Mouse (Mus musculus) erythroblast, embryonic 14.5 days (primary cell): Measurements from ENCODE around the gene Prepl. TPM values are rescaled to one million over a fixed set of nuclear protein-coding genes. Genes with fewer than 3 reads are reported as not detected.

Experiments used
- H3K27me3 ChIP-seq: 2 replicates; pipeline ENCODE4 v1.6.1; 2012; ENCODE audit warnings: inconsistent platforms; ENCODE audit not compliant: control insufficient read depth
- H3K36me3 ChIP-seq: 2 replicates; pipeline ENCODE4 v1.6.1; 2012; ENCODE audit warnings: mild to moderate bottlenecking, inconsistent platforms; ENCODE audit not compliant: control insufficient read depth
- H3K4me1 ChIP-seq: 2 replicates; pipeline ENCODE4 v1.6.1; 2012; ENCODE audit warnings: inconsistent platforms; ENCODE audit not compliant: control insufficient read depth
- H3K4me3 ChIP-seq: replicated peaks from 2 replicates; pipeline ENCODE3; 2012; ENCODE audit warnings: moderate library complexity, mild to moderate bottlenecking, inconsistent platforms
- H3K9me3 ChIP-seq: 2 replicates; pipeline ENCODE4 v1.6.1; 2012; ENCODE audit warnings: low read length, inconsistent platforms, mixed read lengths; ENCODE audit not compliant: control insufficient read depth
- GATA1 ChIP-seq: IDR thresholded peaks from 2 replicates; pipeline ENCODE4 v1.6.1; 2012; ENCODE audit warnings: low read length, inconsistent platforms, mixed read lengths
- TAL1 ChIP-seq: IDR thresholded peaks from 3 replicates; pipeline ENCODE4 v1.6.1; 2012; ENCODE audit warnings: low read length, inconsistent platforms, mixed read lengths
- polyA plus RNA-seq: library from polyadenylated mRNA; stranded (reverse); fragments of >175 nt; gene quantifications from 2 replicates; pipeline ENCODE4 v1.2.3, GENCODE M21; 2012

The Prepl gene
- polyA plus RNA-seq, 1 experiment: 0.04 TPM

DNA sequence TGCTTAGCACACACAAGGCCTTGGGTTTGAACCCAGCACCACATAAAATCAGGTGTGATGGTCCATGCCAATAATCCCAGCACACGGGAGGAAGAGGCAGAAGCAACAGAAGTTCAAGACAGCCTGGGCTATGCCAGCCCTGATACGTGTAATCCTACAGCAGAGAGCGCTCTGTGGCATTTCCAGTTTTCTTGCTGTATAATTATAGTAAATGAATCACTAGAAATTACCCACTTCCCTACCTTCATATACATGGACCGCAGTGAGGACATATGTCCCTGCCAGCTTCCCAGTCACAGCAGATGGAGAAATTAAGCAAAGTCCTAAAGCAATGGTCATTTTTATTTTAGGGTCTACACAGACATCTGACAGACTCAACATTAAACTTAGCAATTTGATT lies 16.0 kb downstream of the Prepl start:
- peaks cover 46% of the 10 kb centered on the region for H3K36me3 ChIP-seq
- H3K4me3 ChIP-seq: no peak overlapping the region
- TF ChIP-seq GATA1 (no peak), TAL1 (no peak)
- no peaks in the 10 kb centered on the region for H3K4me1 ChIP-seq
- no peaks in the 10 kb centered on the region for H3K9me3 ChIP-seq
- H3K27me3 ChIP-seq: no peaks in the 10 kb centered on the region

DNA sequence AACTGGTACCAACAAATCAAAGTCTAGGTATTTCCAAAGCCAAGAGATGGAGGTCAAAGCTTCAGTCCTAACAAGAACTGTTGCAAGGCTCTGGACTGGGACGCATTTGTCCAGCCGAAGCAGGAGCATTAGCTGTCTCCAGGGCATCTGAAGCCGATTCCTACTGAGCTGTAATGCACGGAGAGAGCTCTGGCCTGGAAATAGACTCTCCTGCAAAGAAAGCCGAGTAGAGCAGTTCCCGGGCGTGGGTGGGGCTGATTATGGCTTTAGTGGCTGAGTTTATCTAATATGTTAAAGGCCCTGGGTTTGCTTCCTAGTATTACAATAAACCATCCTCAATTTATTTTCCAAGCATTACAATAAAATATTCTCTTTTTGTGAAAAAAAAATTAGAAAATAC lies 16.8 kb downstream of the Prepl start:
- no peak for TF ChIP-seq GATA1
- no peak for TF ChIP-seq TAL1
- peaks cover 46% of the 10 kb centered on the region for H3K36me3 ChIP-seq
- H3K4me3 ChIP-seq: no peak overlapping the region

DNA sequence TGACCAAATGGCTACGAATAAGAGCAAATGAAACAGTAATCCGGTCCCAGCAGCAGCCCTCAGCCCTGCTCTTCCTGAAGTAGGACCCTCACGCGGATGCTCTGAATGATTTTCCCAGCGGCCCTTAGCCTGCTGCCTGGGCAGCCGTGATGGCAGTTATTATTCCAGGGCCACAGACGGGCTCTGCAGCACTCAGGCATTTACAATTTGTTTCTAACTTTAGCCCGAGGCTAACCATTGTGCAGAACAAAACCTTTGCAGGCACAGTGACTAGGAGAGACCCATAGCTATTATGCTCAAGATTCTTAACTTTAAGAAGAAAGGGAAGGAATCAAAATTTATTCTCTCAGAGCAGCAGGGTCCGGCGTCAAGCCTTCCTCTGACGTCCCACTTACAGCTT lies 17.7 kb downstream of the Prepl start:
- H3K9me3 ChIP-seq: no peaks in the 10 kb centered on the region
- no peaks in the 10 kb centered on the region for H3K27me3 ChIP-seq
- no peaks in the 10 kb centered on the region for H3K4me1 ChIP-seq
- TF ChIP-seq GATA1: no peak
- no peak for TF ChIP-seq TAL1
- H3K4me3 ChIP-seq: no peak overlapping the region
- peaks cover 45% of the 10 kb centered on the region for H3K36me3 ChIP-seq

More for the DNA sequence above, 16.8 kb downstream of the Prepl start:
- no peaks in the 10 kb centered on the region for H3K27me3 ChIP-seq
- H3K9me3 ChIP-seq: no peaks in the 10 kb centered on the region
- no peaks in the 10 kb centered on the region for H3K4me1 ChIP-seq

DNA sequence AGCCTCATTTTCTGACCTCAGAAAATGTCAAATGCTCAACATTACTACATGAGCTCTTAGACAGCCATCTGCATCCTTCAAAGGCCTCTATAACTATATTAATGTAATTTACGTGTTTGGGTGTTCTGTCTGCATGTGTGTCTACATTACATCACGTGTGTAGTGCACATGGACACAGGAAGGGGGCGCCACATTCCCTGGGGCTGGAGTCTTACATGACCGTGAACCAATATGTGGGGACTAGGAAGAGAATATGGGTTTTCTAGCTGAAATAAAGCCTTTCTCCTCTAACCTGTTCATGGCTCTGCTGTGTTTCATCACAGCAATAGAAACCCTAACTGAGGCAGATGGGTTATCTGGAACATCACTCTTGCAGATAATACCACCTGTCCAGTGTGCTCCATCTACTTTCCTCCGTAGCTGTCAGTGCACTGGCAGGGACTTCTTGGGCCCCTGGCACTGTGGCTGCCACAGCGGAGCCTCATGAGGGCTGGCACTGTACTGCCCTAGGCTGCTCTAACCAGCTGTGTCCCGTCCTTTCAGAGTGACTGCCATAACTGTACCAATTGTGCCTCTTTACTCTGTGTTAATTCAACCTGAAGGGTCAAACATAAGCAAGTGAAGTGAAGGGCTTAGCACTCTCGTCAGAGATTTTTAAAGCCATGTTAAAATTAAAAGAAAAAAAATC lies 18.8 kb downstream of the Prepl start:
- Histone ChIP-seq H3K27me3 (no peaks in the 10 kb centered on the region), H3K4me1 (no peaks in the 10 kb centered on the region), H3K4me3 (no peak overlapping the region), H3K9me3 (no peaks in the 10 kb centered on the region), H3K36me3 (peaks cover 45% of the 10 kb centered on the region)
- TF ChIP-seq GATA1 (no peak), TAL1 (no peak)

DNA sequence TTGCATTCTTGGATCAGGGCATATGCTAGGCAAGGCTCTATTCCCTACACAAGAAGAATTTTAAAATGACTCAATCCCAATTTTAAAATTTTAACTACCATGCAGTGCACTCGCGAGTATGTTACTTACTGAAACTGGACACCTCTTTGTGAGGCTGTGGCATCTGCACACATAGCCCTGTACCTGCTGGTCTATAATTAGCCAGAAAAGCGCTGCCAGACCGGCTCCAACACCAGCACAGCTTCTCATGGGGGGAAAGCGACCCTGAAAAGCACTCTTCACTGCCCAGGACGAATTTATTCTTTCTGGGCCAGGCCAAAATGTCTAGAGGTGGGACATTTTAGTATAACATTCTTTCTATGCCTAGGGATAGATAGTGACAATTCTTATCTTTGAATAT lies 19.4 kb downstream of the Prepl start:
- Histone ChIP-seq H3K4me3 (no peak overlapping the region), H3K4me1 (no peaks in the 10 kb centered on the region), H3K27me3 (no peaks in the 10 kb centered on the region), H3K36me3 (peaks cover 45% of the 10 kb centered on the region), H3K9me3 (no peaks in the 10 kb centered on the region)
- TF ChIP-seq GATA1 (no peak), TAL1 (no peak)

DNA sequence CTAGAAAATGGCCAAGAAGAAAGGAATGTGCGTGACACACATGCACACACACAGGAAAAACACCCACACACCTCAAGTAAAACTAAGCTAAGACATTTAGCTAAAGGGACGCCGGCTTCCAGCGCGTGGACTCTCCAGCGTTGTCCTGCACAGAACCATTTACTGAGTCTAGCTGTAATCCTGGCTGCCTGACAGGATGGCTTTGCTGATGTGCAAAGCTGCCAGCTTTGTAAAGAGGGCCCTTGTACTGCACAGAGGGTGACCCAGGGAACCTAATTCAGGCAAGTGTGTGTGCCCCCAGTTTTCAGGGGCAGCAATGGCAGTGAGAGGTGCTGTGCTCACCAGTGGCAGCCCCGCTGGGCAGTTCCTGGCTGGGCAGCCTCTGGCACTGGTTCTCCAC lies 22.7 kb downstream of the Prepl start:
- H3K36me3 ChIP-seq: peaks cover 62% of the 10 kb centered on the region
- TF ChIP-seq GATA1: no peak
- H3K27me3 ChIP-seq: no peaks in the 10 kb centered on the region
- peaks cover 8% of the 10 kb centered on the region for H3K4me1 ChIP-seq
- no peaks in the 10 kb centered on the region for H3K9me3 ChIP-seq
- no peak overlapping the region for H3K4me3 ChIP-seq

DNA sequence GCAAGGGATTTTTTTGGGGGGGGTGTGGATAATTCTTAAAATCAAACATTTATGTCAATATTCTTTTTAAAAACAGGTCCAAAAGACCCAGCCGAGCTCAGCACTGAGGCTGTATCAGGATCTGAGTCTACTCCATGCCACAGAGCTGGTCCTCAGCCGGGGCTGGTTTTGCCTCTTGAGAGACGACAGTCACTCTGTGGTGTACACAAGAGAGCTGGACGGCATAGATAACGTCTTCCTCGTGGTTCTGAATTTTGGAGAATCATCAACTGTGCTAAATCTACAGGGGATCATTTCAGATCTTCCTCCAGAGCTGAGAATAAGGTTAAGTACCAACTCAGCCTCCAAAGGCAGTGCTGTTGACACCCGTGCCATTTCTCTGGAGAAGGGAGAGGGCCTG lies 26.5 kb downstream of the Prepl start:
- Histone ChIP-seq H3K36me3 (peaks cover 41% of the 10 kb centered on the region), H3K9me3 (no peaks in the 10 kb centered on the region), H3K27me3 (no peaks in the 10 kb centered on the region), H3K4me3 (no peak overlapping the region), H3K4me1 (peaks cover 8% of the 10 kb centered on the region)
- TF ChIP-seq TAL1 (no peak), GATA1 (no peak)

DNA sequence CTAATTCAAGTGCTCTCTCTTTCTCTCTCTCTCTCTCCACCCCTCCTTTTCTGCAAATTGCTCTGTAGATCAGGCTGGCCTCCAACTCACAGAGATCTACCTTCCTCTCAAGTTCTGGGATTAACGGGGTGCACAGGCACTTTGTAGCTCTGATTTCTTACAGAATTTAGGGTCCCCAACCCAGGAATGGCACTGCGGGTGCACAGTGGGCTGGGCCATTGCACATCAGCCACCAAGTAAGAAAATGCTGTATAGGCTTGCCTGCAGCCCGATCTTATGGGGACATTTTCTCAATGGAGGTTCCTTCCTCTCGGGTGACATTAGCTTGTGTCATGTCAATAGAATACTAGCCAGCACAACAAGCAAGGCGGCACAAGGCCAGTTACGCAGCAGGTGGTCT lies 30.9 kb downstream of the Prepl start:
- Histone ChIP-seq H3K27me3 (no peaks in the 10 kb centered on the region), H3K9me3 (no peaks in the 10 kb centered on the region), H3K4me3 (no peak overlapping the region), H3K36me3 (peaks cover 12% of the 10 kb centered on the region), H3K4me1 (peaks cover 8% of the 10 kb centered on the region)
- TF ChIP-seq GATA1 (no peak), TAL1 (no peak)

DNA sequence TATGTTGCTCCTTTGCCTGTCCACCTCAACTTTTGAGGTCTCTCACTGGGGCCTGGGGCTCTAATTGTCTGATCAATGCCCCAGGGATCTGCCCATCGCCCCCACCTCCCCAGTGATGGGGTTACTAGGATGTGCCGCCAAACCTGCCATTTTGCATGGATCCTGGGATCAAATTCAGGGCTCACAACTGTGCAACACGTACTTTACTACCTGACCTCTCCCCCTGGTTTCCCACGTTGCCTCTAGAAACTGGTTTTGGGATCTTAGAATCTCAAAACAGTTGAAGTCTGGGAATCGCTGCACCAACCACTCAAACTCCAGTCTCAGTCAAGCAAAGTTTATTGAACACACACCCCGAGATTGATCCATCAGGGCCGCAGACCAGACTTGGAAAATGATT lies 31.8 kb downstream of the Prepl start:
- TF ChIP-seq TAL1: no peak
- no peak for TF ChIP-seq GATA1
- H3K4me1 ChIP-seq: peaks cover 3% of the 10 kb centered on the region
- H3K27me3 ChIP-seq: no peaks in the 10 kb centered on the region
- H3K36me3 ChIP-seq: peaks cover 7% of the 10 kb centered on the region
- H3K9me3 ChIP-seq: no peaks in the 10 kb centered on the region
- H3K4me3 ChIP-seq: no peak overlapping the region

DNA sequence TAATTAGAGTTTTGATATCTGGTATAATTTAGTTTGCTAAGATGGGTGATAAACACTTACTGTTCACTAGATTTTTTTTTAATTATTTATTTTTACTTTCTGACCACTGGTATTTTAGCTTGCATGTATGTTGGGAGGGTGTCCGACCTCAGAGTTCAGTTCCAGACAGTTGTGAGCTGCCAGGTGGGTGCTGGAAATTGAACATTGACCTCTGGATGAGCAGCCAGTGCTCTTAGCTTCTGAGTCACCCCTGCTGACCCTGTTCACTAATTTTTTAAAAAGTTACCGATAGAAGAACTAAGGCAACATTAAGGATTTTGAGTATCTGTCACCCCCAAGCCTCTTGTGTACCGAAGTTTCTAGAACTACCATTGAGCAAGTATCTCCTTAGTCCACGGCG lies 41.7 kb downstream of the Prepl start:
- Histone ChIP-seq H3K4me1 (no peaks in the 10 kb centered on the region), H3K36me3 (no peaks in the 10 kb centered on the region), H3K27me3 (no peaks in the 10 kb centered on the region), H3K9me3 (no peaks in the 10 kb centered on the region), H3K4me3 (no peak overlapping the region)
- TF ChIP-seq TAL1 (no peak), GATA1 (no peak)
